Mouse (Mus musculus) forebrain, embryonic 10.5 days (tissue): ENCODE measurements around the gene Uggt2. TPM values are rescaled to one million over a fixed set of nuclear protein-coding genes. Genes with fewer than 3 reads are reported as not detected.
"Not testable (repeated sequence)": the region's sequence is repeated elsewhere in the genome, so short reads cannot be mapped to it uniquely, and the experiment has no call there.

Experiments used
- DNase-seq: peaks from one replicate; pipeline ENCODE4 v3.0.0-alpha.2; 2017; ENCODE audit warnings: low spot score; ENCODE audit errors: extremely low spot score
- H3K27ac ChIP-seq: fragments of 300-500 bp; sonication (generic); 2 replicates; pipeline ENCODE4 v1.5.1; 2016; ENCODE audit warnings: mild to moderate bottlenecking
- H3K27me3 ChIP-seq: fragments of 300-500 bp; sonication (generic); 2 replicates; pipeline ENCODE4 v1.6.1; 2016; ENCODE audit warnings: mild to moderate bottlenecking; ENCODE audit not compliant: poor library complexity, severe bottlenecking
- H3K36me3 ChIP-seq: fragments of 300-500 bp; sonication (generic); replicated peaks from 2 replicates; pipeline ENCODE4 v1.6.1; 2016; ENCODE audit warnings: mild to moderate bottlenecking, moderate library complexity
- H3K4me1 ChIP-seq: fragments of 300-500 bp; sonication (generic); 2 replicates; pipeline ENCODE4 v1.6.1; 2016
- H3K4me3 ChIP-seq: fragments of 300-500 bp; sonication (generic); 2 replicates; pipeline ENCODE4 v1.5.1; 2016; ENCODE audit warnings: mild to moderate bottlenecking, moderate library complexity
- H3K9me3 ChIP-seq: fragments of 300-500 bp; sonication (generic); 2 replicates; pipeline ENCODE4 v1.6.1; 2016; ENCODE audit warnings: mild to moderate bottlenecking, moderate library complexity
- WGBS: fragments of 180-500 bp; shearing (Covaris S2); methylation state at CpG from one replicate; pipeline ENCODE4 v1.1.7; 2016; 5-methylcytosine and 5-hydroxymethylcytosine counted together
- polyA plus RNA-seq: library from polyadenylated mRNA; unstranded; fragments of >200 nt; fragmentation: Nextera tagmentation; extraction: Ambion mirVana; gene quantifications from 2 replicates; pipeline ENCODE4 v1.2.1, GENCODE M21; 2016

Uggt2 gene
- polyA plus RNA-seq, 1 experiment from 2014 or later, result 15.8 TPM

DNA sequence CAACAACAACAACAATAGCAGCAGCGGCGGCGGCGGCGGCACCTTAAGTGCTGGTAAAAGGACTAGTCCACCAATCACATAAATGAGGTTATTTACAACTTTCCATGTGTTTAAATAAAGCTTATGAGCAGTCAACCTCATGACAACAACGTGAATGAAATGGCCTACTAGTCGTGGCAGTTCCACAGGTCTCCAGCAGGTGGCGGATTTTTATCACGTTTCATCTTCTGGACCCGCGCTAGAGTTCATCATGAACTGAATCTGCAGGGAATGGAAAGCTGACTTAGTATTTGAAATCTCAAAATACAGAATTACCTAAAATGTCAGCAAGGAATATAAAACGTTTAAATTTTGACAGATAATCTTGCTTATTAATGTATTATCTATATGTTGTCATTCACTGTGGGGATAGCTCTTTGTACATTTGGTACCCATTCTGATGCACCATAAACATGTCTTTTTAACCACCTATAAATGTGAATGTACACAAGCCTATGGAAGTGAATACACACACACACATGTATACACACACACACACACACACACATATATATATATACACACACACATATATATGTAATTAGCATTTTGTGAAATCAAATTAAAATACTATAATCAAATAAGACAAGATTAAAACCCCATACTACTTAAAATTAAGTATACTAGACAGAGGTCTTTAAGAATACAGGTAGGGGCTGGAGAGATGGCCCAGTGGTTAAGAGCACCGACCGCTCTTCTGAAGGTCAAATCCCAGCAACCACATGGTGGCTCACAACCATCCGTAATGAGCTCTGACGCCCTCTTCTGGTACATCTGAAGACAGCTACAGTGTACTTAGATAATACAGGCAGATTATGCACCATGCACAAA lies 112.3 kb downstream of the Uggt2 start:
- H3K27ac ChIP-seq, result no peak overlapping the region
- H3K4me1 ChIP-seq, result no peaks in the 10 kb centered on the region
- H3K9me3 ChIP-seq, result no peaks in the 10 kb centered on the region
- H3K27me3 ChIP-seq, result no peaks in the 10 kb centered on the region
- peak; percentile 70 for DNase-seq
- 39% methylated on average over 16 of the region's 16 CpGs for WGBS
- H3K36me3 ChIP-seq, result peaks cover 30% of the 10 kb centered on the region
- H3K4me3 ChIP-seq, result no peak overlapping the region

DNA sequence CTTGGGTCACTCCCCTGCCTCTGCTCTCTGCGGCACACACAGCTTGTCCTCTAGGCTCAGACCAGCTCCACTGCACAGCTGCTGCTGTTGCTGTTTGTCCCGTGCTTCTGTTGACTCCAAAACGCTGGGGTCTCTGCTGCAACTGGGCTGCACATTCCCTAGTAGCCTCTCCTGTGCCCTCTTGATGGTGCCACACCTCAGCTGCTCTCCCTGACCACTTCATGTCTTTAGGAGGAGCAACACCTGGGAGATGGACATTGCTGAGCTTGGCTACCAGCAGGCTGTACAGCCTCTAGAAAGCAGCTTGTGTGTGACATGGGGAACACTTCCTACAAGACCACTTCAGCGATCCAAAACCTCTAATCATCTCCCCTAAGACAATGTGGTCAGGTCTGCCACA lies 115.1 kb downstream of the Uggt2 start:
- Histone ChIP-seq H3K4me3 (no peak overlapping the region), H3K9me3 (no peaks in the 10 kb centered on the region), H3K27ac (no peak overlapping the region), H3K27me3 (no peaks in the 10 kb centered on the region), H3K4me1 (no peaks in the 10 kb centered on the region), H3K36me3 (peaks cover 48% of the 10 kb centered on the region)
- no peak for DNase-seq
- WGBS, result 88% methylated on average over 4 of the region's 4 CpGs

GRCm38 (mm10) chr14:118983396-118983795 lies 115.8 kb downstream of the Uggt2 start:
- Histone ChIP-seq H3K4me3 (no peak overlapping the region), H3K36me3 (peaks cover 56% of the 10 kb centered on the region), H3K4me1 (no peaks in the 10 kb centered on the region), H3K27me3 (no peaks in the 10 kb centered on the region), H3K27ac (no peak overlapping the region), H3K9me3 (no peaks in the 10 kb centered on the region)
- DNase-seq, result no peak

DNA sequence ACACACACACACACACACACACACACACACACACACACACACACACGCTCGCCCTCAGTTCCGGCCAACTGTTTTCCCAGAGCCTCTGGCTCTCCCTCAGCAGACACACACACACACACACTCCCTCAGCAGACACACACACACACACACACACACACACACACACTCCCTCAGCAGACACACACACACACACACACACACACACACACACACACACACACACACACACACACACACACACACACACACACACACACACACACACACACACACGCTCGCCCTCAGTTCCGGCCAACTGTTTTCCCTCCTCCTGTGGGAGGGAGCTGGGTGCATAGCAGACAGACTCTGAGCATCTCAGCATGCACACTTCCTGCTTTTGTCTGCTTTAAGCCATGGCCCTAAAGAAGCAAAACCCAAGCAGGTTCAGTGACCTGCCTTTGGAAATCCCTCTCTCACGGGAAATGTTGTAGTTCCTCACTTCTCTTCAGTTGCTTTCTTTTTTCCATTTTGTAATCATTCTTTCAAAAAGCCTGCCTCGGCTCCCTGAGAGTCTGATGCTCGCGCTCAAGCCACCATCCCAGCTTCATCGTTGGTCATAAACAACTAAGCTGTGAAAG lies 116.7 kb downstream of the Uggt2 start:
- not testable (repeated sequence) for H3K4me3 ChIP-seq, H3K27me3 ChIP-seq, H3K27ac ChIP-seq, DNase-seq, H3K4me1 ChIP-seq, H3K9me3 ChIP-seq
- peaks cover 64% of the 10 kb centered on the region for H3K36me3 ChIP-seq
- 79% methylated on average over 9 of the region's 11 CpGs for WGBS

DNA sequence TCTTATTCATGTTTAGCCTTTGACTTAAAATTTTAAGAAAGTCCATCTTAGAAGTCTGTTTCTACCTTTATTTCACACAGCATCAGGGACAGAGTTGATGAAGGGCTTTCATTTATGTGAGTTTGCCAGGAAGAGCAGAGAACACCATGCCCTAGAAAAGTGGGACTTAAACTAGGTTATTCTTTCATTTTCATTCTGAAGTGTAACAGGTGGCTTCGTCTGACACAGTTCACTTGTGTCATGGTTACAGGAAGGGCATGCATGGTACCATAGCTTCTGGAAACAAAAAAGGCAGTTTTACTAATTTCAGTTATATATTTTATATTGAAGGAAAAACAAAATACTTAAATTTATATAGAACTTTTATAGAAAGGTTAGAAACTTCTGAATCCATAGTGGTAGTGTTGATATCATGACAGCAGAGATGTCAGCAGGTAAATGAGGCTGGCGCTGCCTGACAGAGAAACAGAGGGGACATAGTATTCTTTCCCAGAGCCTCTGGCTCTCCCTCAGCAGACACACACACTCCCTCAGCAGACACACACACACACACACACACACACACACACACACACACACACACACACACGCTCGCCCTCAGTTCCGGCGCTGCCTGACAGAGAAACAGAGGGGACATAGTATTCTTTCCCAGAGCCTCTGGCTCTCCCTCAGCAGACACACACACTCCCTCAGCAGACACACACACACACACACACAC lies 117.4 kb downstream of the Uggt2 start:
- DNase-seq, H3K4me1 ChIP-seq, H3K9me3 ChIP-seq, H3K27ac ChIP-seq, H3K27me3 ChIP-seq, H3K4me3 ChIP-seq: not testable (repeated sequence)
- H3K36me3 ChIP-seq, result peaks cover 71% of the 10 kb centered on the region
- 92% methylated on average over 6 of the region's 6 CpGs for WGBS

DNA sequence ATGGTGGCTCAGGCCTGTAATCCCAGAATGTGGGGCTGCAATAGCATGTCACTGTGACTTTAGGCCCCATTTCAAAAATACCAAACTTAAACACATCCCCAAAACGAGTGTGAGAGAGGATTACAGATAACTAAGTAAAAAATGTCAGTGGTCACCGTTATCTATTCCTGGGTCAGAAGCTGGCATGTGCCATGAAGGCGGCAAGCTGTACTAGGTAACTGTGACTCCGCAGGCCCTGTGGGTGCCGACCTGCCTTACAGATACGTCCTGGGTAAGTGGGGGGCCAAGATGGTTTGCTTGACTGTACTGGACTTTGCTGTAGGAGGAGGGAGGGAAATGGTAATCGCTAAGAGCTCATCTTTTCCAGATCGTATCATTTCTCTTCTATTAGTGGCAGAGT lies 118.3 kb downstream of the Uggt2 start:
- Histone ChIP-seq H3K4me1 (no peaks in the 10 kb centered on the region), H3K36me3 (peaks cover 80% of the 10 kb centered on the region), H3K27me3 (no peaks in the 10 kb centered on the region), H3K27ac (no peak overlapping the region), H3K9me3 (no peaks in the 10 kb centered on the region), H3K4me3 (no peak overlapping the region)
- WGBS, result 92% methylated on average over 8 of the region's 8 CpGs
- DNase-seq, result no peak

- H3K36me3 ChIP-seq, result peaks cover 80% of the 10 kb centered on the region
- no peaks in the 10 kb centered on the region for H3K9me3 ChIP-seq
- H3K27me3 ChIP-seq, result no peaks in the 10 kb centered on the region
- no peak overlapping the region for H3K27ac ChIP-seq
- WGBS, result 87% methylated on average over 5 of the region's 5 CpGs
- no peak overlapping the region for H3K4me3 ChIP-seq
- DNase-seq, result no peak
- no peaks in the 10 kb centered on the region for H3K4me1 ChIP-seq
These were observed 118.9 kb downstream of the Uggt2 start for GRCm38 (mm10) chr14:118980358-118980757.

- H3K9me3 ChIP-seq, result no peaks in the 10 kb centered on the region
- WGBS, result 84% methylated on average over 7 of the region's 7 CpGs
- DNase-seq, result no peak
- peaks cover 82% of the 10 kb centered on the region for H3K36me3 ChIP-seq
- H3K27me3 ChIP-seq, result no peaks in the 10 kb centered on the region
- no peak overlapping the region for H3K27ac ChIP-seq
- H3K4me1 ChIP-seq, result no peaks in the 10 kb centered on the region
- H3K4me3 ChIP-seq, result no peak overlapping the region
These were observed 119.5 kb downstream of the Uggt2 start for GRCm38 (mm10) chr14:118979571-118980325.

GRCm38 (mm10) chr14:118977136-118977816 lies 122.0 kb downstream of the Uggt2 start:
- Histone ChIP-seq H3K27ac (no peak overlapping the region), H3K4me1 (no peaks in the 10 kb centered on the region), H3K36me3 (peaks cover 86% of the 10 kb centered on the region), H3K27me3 (no peaks in the 10 kb centered on the region), H3K4me3 (no peak overlapping the region), H3K9me3 (no peaks in the 10 kb centered on the region)
- 79% methylated on average over 8 of the region's 8 CpGs for WGBS
- no peak for DNase-seq

DNA sequence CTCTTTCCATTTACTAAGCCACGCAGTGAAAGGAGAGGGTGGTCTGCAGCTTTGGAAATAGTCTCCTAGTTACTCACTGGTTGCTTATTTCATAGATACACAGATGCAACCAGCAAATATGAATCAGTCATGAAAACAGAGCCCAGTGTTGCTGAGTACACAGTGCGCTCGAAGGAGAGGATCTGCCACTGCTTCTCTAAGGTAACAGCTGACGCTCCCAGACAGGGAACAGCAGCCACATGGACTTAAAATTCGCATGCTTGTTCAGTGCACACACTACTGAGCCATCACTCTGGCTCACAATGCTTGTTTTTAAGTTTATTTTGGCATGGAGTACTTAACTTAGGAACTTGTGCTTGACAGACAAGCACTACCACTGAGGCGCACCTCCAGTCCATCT lies 127.0 kb downstream of the Uggt2 start:
- H3K27me3 ChIP-seq, result no peaks in the 10 kb centered on the region
- peaks cover 98% of the 10 kb centered on the region for H3K36me3 ChIP-seq
- H3K4me3 ChIP-seq, result no peak overlapping the region
- H3K27ac ChIP-seq, result no peak overlapping the region
- WGBS, result 92% methylated on average over 6 of the region's 6 CpGs
- no peak for DNase-seq
- H3K4me1 ChIP-seq, result no peaks in the 10 kb centered on the region
- no peaks in the 10 kb centered on the region for H3K9me3 ChIP-seq

GRCm38 (mm10) chr14:118967646-118968045 lies 131.6 kb downstream of the Uggt2 start:
- Histone ChIP-seq H3K36me3 (peaks cover 58% of the 10 kb centered on the region), H3K27ac (no peak overlapping the region), H3K4me1 (no peaks in the 10 kb centered on the region), H3K4me3 (no peak overlapping the region), H3K27me3 (no peaks in the 10 kb centered on the region), H3K9me3 (no peaks in the 10 kb centered on the region)
- WGBS, result 89% methylated on average over 7 of the region's 7 CpGs
- no peak for DNase-seq

DNA sequence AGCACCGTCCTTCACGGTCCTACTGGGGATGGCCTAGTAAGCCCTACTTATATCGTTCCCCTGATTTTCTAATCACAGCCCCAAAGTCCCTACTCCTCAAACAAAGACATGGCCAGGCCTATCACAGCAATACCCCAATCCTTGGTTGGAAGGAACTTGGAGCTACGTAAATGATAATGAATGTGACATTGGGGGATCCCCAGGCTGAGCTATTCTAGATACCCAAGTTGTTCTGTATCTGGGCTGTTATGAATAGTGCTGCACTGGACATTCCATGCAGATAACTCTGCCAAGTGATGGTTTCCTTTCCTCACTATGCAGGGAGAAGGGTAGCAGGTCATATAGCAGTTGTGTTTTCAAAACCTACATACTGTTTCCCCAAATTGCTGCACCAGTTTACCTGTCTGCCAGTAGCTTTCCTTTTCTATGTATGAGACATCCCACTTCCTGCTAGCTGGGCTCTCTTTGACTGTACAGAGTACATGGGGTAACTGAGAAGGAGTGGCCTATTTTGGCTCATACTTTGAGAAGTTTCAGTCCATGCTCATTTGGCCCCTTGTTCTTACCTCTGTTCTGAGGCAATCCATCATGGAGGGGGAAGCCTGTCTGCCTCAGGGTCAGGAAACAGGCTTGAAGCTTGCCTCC lies 133.8 kb downstream of the Uggt2 start:
- H3K27ac ChIP-seq, result no peak overlapping the region
- WGBS, result 88% methylated on average over 4 of the region's 4 CpGs
- DNase-seq, result no peak
- peaks cover 57% of the 10 kb centered on the region for H3K36me3 ChIP-seq
- no peaks in the 10 kb centered on the region for H3K4me1 ChIP-seq
- no peaks in the 10 kb centered on the region for H3K27me3 ChIP-seq
- no peak overlapping the region for H3K4me3 ChIP-seq
- no peaks in the 10 kb centered on the region for H3K9me3 ChIP-seq
